Mouse (Mus musculus) erythroblast, embryonic 14.5 days (primary cell): Measurements from ENCODE around the gene Ush2a.

Source experiments
- GATA1 ChIP-seq: IDR thresholded peaks from 2 replicates; pipeline ENCODE4 v1.6.1; 2012; ENCODE audit warnings: low read length, inconsistent platforms, mixed read lengths
- TAL1 ChIP-seq: IDR thresholded peaks from 3 replicates; pipeline ENCODE4 v1.6.1; 2012; ENCODE audit warnings: low read length, inconsistent platforms, mixed read lengths

DNA sequence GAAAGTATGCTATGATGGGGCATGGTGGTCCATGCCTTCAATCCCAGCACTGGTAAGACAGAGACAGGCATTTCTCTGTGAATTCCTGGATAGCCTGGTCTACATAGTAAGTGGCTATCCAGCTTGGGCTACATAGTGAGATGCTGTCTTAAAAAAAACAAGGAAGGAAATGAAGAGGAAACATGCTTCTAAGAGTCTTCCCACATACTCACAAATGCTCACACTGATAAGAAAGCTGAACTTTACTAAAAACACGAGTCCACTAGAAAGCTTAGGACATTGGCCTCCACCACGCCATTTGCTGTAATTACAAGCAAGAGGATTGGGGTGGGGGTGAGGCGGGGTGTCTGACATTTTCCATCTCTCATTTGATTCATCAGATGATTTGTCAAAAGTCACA is 148.7 kb downstream of the Ush2a start:
- TF ChIP-seq GATA1 (no peak), TAL1 (no peak)
